Mouse (Mus musculus) stomach, postnatal 0 days (tissue): ENCODE measurements at regions not wholly inside any gene's neighbourhood (a gene's known extent, or its start where the extent isn't known, plus 50 kb on each side); places are given as distances from the start of the nearest gene placed in this dataset.

Experiments used
- CTCF ChIP-seq: IDR thresholded peaks from 2 replicates; pipeline ENCODE4 v1.5.1; 2016; ENCODE audit warnings: antibody characterized with exemption, low read depth, mild to moderate bottlenecking, moderate library complexity
- EP300 ChIP-seq: optimal IDR thresholded peaks from 2 replicates; pipeline ENCODE3; 2016; ENCODE audit warnings: antibody characterized with exemption

DNA sequence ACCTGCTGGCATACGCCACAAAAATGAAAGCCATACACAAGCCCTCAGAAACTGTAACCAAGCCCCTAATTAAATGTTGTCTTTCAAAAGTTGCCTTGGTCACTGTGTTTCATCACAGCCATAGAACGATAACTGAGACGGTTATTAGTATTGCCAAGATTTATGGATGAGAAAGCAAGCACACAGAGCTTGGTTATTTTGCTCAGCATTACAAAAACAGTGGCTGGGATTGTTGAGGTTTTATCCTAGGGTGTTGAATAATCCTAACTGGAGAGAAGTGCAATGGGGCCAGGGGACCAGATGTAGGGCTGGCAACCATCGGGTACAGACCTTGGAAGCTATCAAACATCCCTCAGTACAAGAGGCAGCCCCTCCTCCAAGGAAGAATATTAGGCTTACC is 106.4 kb upstream of the Rcn1 start:
- TF ChIP-seq CTCF = no peak
- TF ChIP-seq EP300 = no peak
